ENCODE assay signal across 8 mouse cellular contexts in the genomic region with DNA sequence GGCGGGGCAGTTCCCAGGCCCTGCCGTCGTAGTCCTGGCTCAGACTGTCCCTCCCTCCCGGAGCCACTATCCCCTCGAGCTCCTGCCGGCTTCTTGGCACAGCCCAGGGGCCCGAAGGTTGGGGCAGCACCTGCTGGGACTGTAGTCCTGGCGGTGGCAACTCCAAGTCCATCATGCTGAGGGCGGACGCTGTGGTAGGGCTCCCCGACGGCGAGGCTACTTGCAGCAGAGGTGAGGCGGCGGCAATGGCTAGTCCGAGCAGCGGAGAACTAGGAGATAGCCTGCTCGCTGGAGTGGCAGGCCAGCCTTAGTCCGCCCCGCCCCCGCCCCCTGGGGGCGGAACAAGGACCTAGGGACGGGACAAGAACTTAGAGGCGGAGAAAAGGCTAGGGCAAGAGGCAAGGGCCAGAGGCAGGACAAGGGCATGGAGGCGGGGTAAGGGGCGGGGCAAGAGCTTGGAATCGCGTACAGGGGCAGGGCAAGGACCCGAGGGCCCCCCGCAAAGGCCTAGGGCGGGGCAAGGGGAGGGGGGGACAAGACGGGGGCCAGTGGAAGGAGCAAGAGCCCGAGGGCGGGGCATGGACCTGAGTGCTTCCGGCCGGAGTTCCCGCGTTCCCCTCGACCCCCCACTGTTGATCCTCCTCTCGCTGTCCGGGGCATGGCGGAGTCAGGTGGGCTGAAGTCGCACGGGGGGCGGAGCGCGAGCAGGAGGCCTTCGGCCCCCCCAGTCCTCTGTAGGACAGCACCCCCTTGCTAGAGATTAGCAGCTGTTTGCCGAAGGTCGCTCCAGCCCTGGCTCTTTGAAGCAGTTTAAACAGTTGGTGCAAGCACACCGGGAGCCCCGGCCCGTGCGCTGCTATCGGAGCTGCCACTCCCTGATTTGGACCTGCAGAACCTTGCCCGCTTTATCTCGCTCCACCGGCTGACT. TPM values are rescaled to one million over a fixed set of nuclear protein-coding genes. Genes with fewer than 3 reads are reported as not detected.
DNase-seq lines count a peak whose midpoint lies in the region; ATAC-seq lines count a peak whose summit lies in the region.

Gene Nfe2l2 (minus strand): TSS at position 408 of the 928 bp plus-strand sequence.

- peaks cover 3% of the 10 kb centered on the region; the same call in 1 of the 2 replicates for H3K9me3 ChIP-seq in heart, embryonic 13.5 days
- H3K9me3 ChIP-seq in liver, embryonic 12.5 days (replicated peaks), result 0 out of 2 replicates have a peak, but pooled peaks cover 2% of the 10 kb centered on the region
- H3K9me3 ChIP-seq in stomach, embryonic 15.5 days, result no peaks in the 10 kb centered on the region

- WGBS in heart, embryonic 13.5 days, result under 1% methylated on average over 58 of the region's 58 CpGs
- 0% methylated on average over 58 of the region's 58 CpGs for WGBS in liver, embryonic 12.5 days (ENCODE audit: insufficient replicate concordance)
- whole genome bisulfite sequencing in stomach, embryonic 15.5 days, result under 1% methylated on average over 54 of the region's 58 CpGs

- peak; percentile 90 for ATAC-seq in heart, embryonic 13.5 days (ENCODE audit: extremely low read depth, insufficient number of reproducible peaks, low FRiP score, low TSS enrichment)
- peak; percentile 90 for ATAC-seq in liver, embryonic 12.5 days
- peak; percentile 92 for ATAC-seq in stomach, embryonic 15.5 days (ENCODE audit: insufficient read depth, low FRiP score, low read depth)

- peak within 1 kb of the TSS; percentile 79 for H3K4me3 ChIP-seq in brown adipose tissue, adult 24 weeks (ENCODE audit: insufficient read depth, low read depth, low read length)
- H3K4me3 ChIP-seq in heart, embryonic 13.5 days, result peak within 1 kb of the TSS; percentile 83
- peak within 1 kb of the TSS; percentile 80 for H3K4me3 ChIP-seq in liver, embryonic 12.5 days
- peak within 1 kb of the TSS; percentile 79 for H3K4me3 ChIP-seq in stomach, embryonic 15.5 days (replicated peaks)

- peak within 1 kb of the TSS; percentile 95 for H3K9ac ChIP-seq in heart, embryonic 13.5 days
- H3K9ac ChIP-seq in liver, embryonic 12.5 days, result peak within 1 kb of the TSS; percentile 96
- H3K9ac ChIP-seq in stomach, embryonic 15.5 days, result peak within 1 kb of the TSS; percentile 90

- peaks cover 6% of the 10 kb centered on the region; the same call in 1 of the 2 replicates for H3K36me3 ChIP-seq in heart, embryonic 13.5 days
- peaks cover 14% of the 10 kb centered on the region for H3K36me3 ChIP-seq in liver, embryonic 12.5 days
- no peaks in the 10 kb centered on the region for H3K36me3 ChIP-seq in stomach, embryonic 15.5 days

- peak within 1 kb of the TSS; percentile 96 for H3K27ac ChIP-seq in brown adipose tissue, adult 24 weeks (replicated peaks; ENCODE audit: low read depth, low read length)
- H3K27ac ChIP-seq in heart, embryonic 13.5 days (replicated peaks), result peak within 1 kb of the TSS; percentile 98
- peak within 1 kb of the TSS; percentile 99 for H3K27ac ChIP-seq in liver, embryonic 12.5 days
- peak within 1 kb of the TSS; percentile 98 for H3K27ac ChIP-seq in stomach, embryonic 15.5 days

- H3K4me1 ChIP-seq in brown adipose tissue, adult 24 weeks (ENCODE audit: control insufficient read depth, insufficient read depth, insufficient read length, low read length), result peaks cover 13% of the 10 kb centered on the region; the same call in 1 of the 2 replicates
- peaks cover 65% of the 10 kb centered on the region for H3K4me1 ChIP-seq in heart, embryonic 13.5 days
- peaks cover 69% of the 10 kb centered on the region for H3K4me1 ChIP-seq in liver, embryonic 12.5 days
- peaks cover 14% of the 10 kb centered on the region; the same call in 1 of the 2 replicates for H3K4me1 ChIP-seq in stomach, embryonic 15.5 days

- H3K27me3 ChIP-seq in heart, embryonic 13.5 days (replicated peaks), result no peaks in the 10 kb centered on the region
- H3K27me3 ChIP-seq in liver, embryonic 12.5 days (replicated peaks), result no peaks in the 10 kb centered on the region
- no peaks in the 10 kb centered on the region for H3K27me3 ChIP-seq in stomach, embryonic 15.5 days (replicated peaks)

- DNase-seq in CD4-positive, CD25-positive, alpha-beta regulatory T cell, adult 2 months (ENCODE audit: low read depth, low spot score), result peak; percentile 91
- peak; percentile 82 for DNase-seq in fat pad, adult 2 months (ENCODE audit: extremely low read depth, low read depth, low spot score)
- DNase-seq in kidney, postnatal 10 days, result peak; percentile 100
- DNase-seq in natural killer cell, adult 2 months (ENCODE audit: low spot score in 2 of 2), result peak; percentile 98

- peak within 1 kb of the TSS; percentile 88 for H3K4me2 ChIP-seq in heart, embryonic 13.5 days
- peak within 1 kb of the TSS; percentile 71 for H3K4me2 ChIP-seq in liver, embryonic 12.5 days
- peak within 1 kb of the TSS; percentile 59 for H3K4me2 ChIP-seq in stomach, embryonic 15.5 days

RNA-seq across cellular contexts. Expression of gene Nfe2l2, which starts in this region (rescaled TPM):
- polyA plus RNA-seq in brown adipose tissue, adult 24 weeks (2012; ENCODE audit: insufficient read depth, insufficient read length, missing spikeins), result 50.2 and 50.6 TPM in 2 replicates
- polyA plus RNA-seq in heart, embryonic 13.5 days (2015; fragmentation: Nextera tagmentation; extraction: Ambion mirVana), result 42.8 and 43.7 TPM in 2 replicates
- 51.9 and 53.1 TPM in 2 replicates for polyA plus RNA-seq in liver, embryonic 12.5 days (2016; fragmentation: Nextera tagmentation; extraction: Ambion mirVana)
- 93.9 and 97.4 TPM in 2 replicates for polyA plus RNA-seq in stomach, embryonic 15.5 days (2015; fragmentation: Nextera tagmentation; extraction: Ambion mirVana)

Comparison
In these comparisons a context has a peak if more than half of its experiments do, and no peak if none do; other contexts are left out.
1. Peak in every context shown above with its lines: DNase-seq, ATAC-seq, H3K4me3 ChIP-seq and H3K27ac ChIP-seq.